Mouse (Mus musculus) hindbrain, postnatal 0 days (tissue): ENCODE data around the gene Htatip2. TPM values are rescaled to one million over a fixed set of nuclear protein-coding genes. Genes with fewer than 3 reads are reported as not detected.

Experiments used
- ATAC-seq: fragments of 200-750 bp; cut with Nextera tagmentation; 2 replicates; pipeline ENCODE4 v1.8.0; 2017; ENCODE audit warnings: mild to moderate bottlenecking, moderate TSS enrichment, moderate library complexity
- DNase-seq: peaks from one replicate; pipeline ENCODE4 v3.0.0-alpha.2; 2015; ENCODE audit warnings: low spot score
- H3K27ac ChIP-seq: fragments of 300-500 bp; sonication (generic); 2 replicates; pipeline ENCODE4 v1.5.1; 2014; ENCODE audit warnings: mild to moderate bottlenecking
- H3K27me3 ChIP-seq: fragments of 300-500 bp; sonication (generic); 2 replicates; pipeline ENCODE4 v1.6.1; 2014; ENCODE audit warnings: low read length, mixed read lengths; ENCODE audit not compliant: insufficient read depth
- H3K36me3 ChIP-seq: fragments of 300-500 bp; sonication (generic); 2 replicates; pipeline ENCODE4 v1.6.1; 2014; ENCODE audit warnings: low read length, mixed read lengths; ENCODE audit not compliant: insufficient read depth
- H3K4me1 ChIP-seq: fragments of 300-500 bp; sonication (generic); 2 replicates; pipeline ENCODE4 v1.6.1; 2014; ENCODE audit warnings: antibody characterized with exemption, low read length, mixed read lengths; ENCODE audit not compliant: insufficient read depth
- H3K4me2 ChIP-seq: fragments of 300-500 bp; sonication (generic); 2 replicates; pipeline ENCODE4 v1.6.1; 2014; ENCODE audit warnings: low read depth, mild to moderate bottlenecking, low read length, moderate library complexity, mixed read lengths
- H3K4me3 ChIP-seq: fragments of 300-500 bp; sonication (generic); 2 replicates; pipeline ENCODE4 v1.5.1; 2014; ENCODE audit warnings: low read length
- H3K9ac ChIP-seq: fragments of 300-500 bp; sonication (generic); replicated peaks from 2 replicates; pipeline ENCODE4 v1.6.1; 2014; ENCODE audit warnings: mild to moderate bottlenecking, low read length, moderate library complexity, mixed read lengths
- H3K9me3 ChIP-seq: fragments of 300-500 bp; sonication (generic); 2 replicates; pipeline ENCODE4 v1.6.1; 2016; ENCODE audit warnings: low read length, mixed read lengths
- CTCF ChIP-seq: IDR thresholded peaks from 2 replicates; pipeline ENCODE4 v1.5.1; 2016; ENCODE audit warnings: antibody characterized with exemption, control low read depth, low read depth
- WGBS: fragments of 180-500 bp; shearing (Covaris S2); extraction: QIAGEN DNeasy Blood & Tissue Kit; methylation state at CpG from one replicate; pipeline ENCODE4 v1.1.7; 2014; 5-methylcytosine and 5-hydroxymethylcytosine counted together
- polyA plus RNA-seq: library from polyadenylated mRNA; unstranded; fragments of >200 nt; fragmentation: Nextera tagmentation; extraction: Ambion mirVana; gene quantifications from 2 replicates; pipeline ENCODE4 v1.2.1, GENCODE M21; 2015
- total RNA-seq: library from RNA; depleted of rRNA; stranded (reverse); fragments of >200 nt; gene quantifications from 2 replicates; pipeline ENCODE4 v1.2.3, GENCODE M21; 2014

The Htatip2 gene
- total and polyA plus RNA-seq, 2 experiments from 2014 or later, result 1.5 to 7.1 TPM

DNA sequence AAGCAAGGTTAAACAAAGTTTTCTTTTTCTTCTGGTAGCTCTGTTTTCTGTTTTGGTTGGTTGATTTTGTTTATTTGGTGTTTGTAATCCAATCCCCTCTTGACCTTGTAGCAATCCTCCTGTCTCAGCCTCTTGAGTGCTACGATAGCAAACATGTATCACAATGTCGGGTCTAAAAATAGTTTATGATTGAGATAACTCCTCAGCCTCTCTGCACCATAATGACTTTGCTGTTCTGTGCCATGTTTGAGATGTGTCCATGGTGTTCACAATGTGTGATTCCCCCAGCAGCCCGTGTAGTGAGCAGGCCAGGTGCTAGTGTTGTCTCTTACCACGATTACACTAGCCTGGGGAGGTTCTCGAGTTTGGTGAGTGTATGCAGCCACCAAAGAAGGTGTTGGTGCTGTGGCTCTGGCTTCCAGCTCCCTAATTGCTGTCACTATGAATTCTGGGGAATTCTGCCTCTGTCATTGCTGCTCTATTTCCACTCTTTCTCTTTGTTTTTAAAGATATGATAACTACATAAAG lies 45.8 kb downstream of the Htatip2 start:
- Histone ChIP-seq H3K27ac (no peak overlapping the region), H3K9ac (no peak overlapping the region), H3K36me3 (peaks cover 6% of the 10 kb centered on the region), H3K27me3 (no peaks in the 10 kb centered on the region), H3K4me1 (no peaks in the 10 kb centered on the region), H3K4me2 (no peak overlapping the region), H3K9me3 (no peaks in the 10 kb centered on the region), H3K4me3 (no peak overlapping the region)
- WGBS, result 84% methylated on average over 5 of the region's 5 CpGs
- ATAC-seq, result no peak
- TF ChIP-seq CTCF, result no peak
- DNase-seq, result no peak

- Histone ChIP-seq H3K27me3 (no peaks in the 10 kb centered on the region), H3K9ac (no peak overlapping the region), H3K36me3 (peaks cover 6% of the 10 kb centered on the region), H3K4me1 (no peaks in the 10 kb centered on the region), H3K27ac (no peak overlapping the region), H3K4me3 (no peak overlapping the region), H3K9me3 (no peaks in the 10 kb centered on the region), H3K4me2 (no peak overlapping the region)
- no peak for ATAC-seq
- DNase-seq, result no peak
- no peak for TF ChIP-seq CTCF
- 77% methylated on average over 3 of the region's 3 CpGs for WGBS
Observed at GRCm38 (mm10) chr7:49805618-49806017, 46.7 kb downstream of the Htatip2 start.

DNA sequence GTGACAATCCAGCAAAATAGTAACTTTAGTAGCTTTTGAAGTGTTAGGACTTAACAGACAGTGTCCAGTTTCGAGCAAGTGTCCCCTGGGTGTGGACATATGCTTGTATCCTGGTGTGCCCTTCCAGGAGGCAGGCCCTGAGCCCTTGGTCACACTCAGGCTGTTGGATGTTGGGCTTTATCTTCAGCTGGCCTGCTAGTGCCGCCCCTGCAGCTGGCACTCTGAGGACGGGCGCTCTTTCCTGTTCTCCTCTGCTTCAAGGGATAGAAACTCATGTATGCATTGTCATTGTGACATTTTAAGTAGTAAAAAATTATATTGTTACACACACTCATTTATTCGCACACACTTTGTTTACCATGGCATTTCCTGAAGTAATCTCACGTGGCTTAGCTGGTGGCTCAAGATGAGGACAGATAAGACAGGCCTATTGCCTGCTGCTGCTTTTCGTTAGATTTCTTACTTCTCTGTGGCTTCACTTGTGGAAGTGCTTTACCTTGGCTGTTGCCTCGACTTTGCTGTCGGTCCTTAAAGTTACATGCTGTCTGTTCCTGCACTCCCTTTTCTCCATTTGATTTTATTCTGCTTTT lies 48.3 kb downstream of the Htatip2 start:
- TF ChIP-seq CTCF, result no peak
- WGBS, result 88% methylated on average over 9 of the region's 9 CpGs
- H3K4me3 ChIP-seq, result no peak overlapping the region

DNA sequence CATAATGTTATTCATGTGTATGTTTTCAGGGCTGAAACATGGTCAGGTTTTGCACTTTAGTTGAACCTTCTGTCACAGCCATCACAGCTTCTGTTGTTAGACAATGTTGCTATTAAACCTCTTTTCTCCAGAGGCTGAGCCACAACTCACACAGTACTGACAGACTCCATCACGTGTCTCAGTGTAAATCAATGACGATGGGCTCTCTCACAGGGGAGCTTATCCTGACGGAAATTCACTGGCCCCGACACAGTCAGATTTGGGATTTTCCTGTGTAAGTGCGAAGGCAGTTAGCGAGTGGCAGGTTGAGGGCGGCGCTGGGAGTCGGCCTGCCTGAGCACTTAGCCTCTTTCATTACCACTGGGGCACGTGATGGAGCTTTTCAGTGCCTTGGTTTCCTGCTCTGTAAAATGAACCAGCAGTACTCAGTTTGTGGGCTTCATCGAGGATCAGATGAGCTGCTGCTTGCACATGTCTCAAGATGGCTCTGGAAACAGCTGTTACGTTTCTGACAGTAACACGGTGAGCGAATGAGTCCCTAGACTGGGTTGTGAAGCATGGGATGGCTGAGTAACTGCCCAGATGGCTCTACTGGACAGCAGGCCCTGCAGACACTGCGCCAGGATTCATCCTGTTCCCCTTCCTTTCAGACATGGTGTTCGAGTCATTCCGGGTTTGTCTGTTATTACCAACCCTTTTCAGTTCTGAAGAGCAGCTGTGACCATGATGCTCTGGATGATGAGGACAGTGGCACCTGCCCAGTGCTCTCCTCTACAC lies 49.1 kb downstream of the Htatip2 start:
- DNase-seq, result no peak
- no peak for TF ChIP-seq CTCF
- Histone ChIP-seq H3K9me3 (no peaks in the 10 kb centered on the region), H3K9ac (no peak overlapping the region), H3K4me3 (no peak overlapping the region), H3K27ac (no peak overlapping the region), H3K4me2 (no peak overlapping the region), H3K36me3 (peaks cover 6% of the 10 kb centered on the region; the same call in 1 of the 2 replicates), H3K4me1 (no peaks in the 10 kb centered on the region), H3K27me3 (no peaks in the 10 kb centered on the region)
- ATAC-seq, result 0 out of 2 replicates have a peak, but pooled peaks have one; percentile 45
- 71% methylated on average over 17 of the region's 17 CpGs for WGBS

More for the DNA sequence above, 48.3 kb downstream of the Htatip2 start:
- Histone ChIP-seq H3K4me2 (no peak overlapping the region), H3K4me1 (no peaks in the 10 kb centered on the region), H3K36me3 (peaks cover 6% of the 10 kb centered on the region; the same call in 1 of the 2 replicates), H3K9ac (no peak overlapping the region), H3K27ac (no peak overlapping the region), H3K9me3 (no peaks in the 10 kb centered on the region), H3K27me3 (no peaks in the 10 kb centered on the region)
- ATAC-seq, result no peak
- no peak for DNase-seq

DNA sequence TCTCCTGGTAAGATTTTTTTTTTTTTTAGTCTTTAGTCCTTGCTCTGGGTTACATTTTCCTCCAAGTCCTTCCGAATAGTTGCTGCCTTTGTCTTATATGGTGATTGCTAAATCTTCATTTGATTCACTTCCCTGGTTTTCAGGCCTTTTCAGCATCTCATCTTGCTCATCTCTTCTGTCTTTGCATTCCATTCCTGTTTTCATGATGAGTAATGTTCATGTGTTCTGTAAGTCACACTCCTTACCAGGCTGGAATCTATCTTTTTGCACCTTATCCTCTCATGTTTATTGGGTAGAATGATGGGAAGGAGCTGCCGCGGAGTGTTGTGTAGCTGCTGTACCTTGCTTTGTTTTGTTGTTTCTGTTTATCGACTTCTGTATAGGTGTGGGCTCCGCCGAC lies 50.2 kb downstream of the Htatip2 start:
- H3K36me3 ChIP-seq, result peaks cover 6% of the 10 kb centered on the region; the same call in 1 of the 2 replicates
- DNase-seq (no peak), ATAC-seq (no peak)
- 87% methylated on average over 6 of the region's 6 CpGs for WGBS
- no peaks in the 10 kb centered on the region for H3K4me1 ChIP-seq
- no peak overlapping the region for H3K4me3 ChIP-seq
- no peak overlapping the region for H3K9ac ChIP-seq
- no peak overlapping the region for H3K27ac ChIP-seq
- no peaks in the 10 kb centered on the region for H3K27me3 ChIP-seq
- H3K4me2 ChIP-seq, result no peak overlapping the region
- TF ChIP-seq CTCF, result no peak
- H3K9me3 ChIP-seq, result no peaks in the 10 kb centered on the region

- Histone ChIP-seq H3K36me3 (peaks cover 6% of the 10 kb centered on the region; the same call in 1 of the 2 replicates), H3K27ac (no peak overlapping the region), H3K4me3 (no peak overlapping the region), H3K4me1 (no peaks in the 10 kb centered on the region), H3K9me3 (no peaks in the 10 kb centered on the region), H3K4me2 (no peak overlapping the region), H3K27me3 (no peaks in the 10 kb centered on the region), H3K9ac (no peak overlapping the region)
- no peak for ATAC-seq
- TF ChIP-seq CTCF, result no peak
- WGBS, result 79% methylated on average over 3 of the region's 3 CpGs
- no peak for DNase-seq
Observed at GRCm38 (mm10) chr7:49809562-49809961, 50.6 kb downstream of the Htatip2 start.
